Mouse (Mus musculus) heart, adult 11 months (tissue): ENCODE data around the gene Iqcf3.
A peak's percentile ranks its signal among the peaks of the same experiment; 100 is the strongest.

Experiments used
- DNase-seq: peaks from one replicate; pipeline ENCODE4 v3.0.0; 2022

Gene Iqcf3

GRCm38 (mm10) chr9:106469776-106470175 lies 91.7 kb downstream of the Iqcf3 start:
- peak; percentile 89 for DNase-seq

DNA sequence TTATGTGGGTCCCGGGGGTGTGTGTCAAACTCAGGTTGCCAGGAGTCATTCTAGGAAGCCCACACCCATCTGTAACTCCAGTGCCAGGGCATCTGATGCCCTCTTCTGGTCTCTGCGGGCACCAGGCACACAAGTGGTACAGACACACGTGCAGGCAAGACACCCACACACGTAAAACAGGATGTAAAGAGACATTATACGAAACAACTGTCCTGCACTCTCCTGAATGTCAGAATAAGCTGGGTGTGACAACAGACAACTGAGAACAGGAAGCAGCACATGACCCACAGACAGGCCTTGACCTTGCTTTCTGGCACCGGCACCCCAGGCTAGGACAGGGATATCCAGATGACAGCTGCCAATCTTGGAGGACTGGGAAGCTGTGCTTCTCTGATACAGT lies 92.1 kb downstream of the Iqcf3 start:
- DNase-seq = peak; percentile 89

DNA sequence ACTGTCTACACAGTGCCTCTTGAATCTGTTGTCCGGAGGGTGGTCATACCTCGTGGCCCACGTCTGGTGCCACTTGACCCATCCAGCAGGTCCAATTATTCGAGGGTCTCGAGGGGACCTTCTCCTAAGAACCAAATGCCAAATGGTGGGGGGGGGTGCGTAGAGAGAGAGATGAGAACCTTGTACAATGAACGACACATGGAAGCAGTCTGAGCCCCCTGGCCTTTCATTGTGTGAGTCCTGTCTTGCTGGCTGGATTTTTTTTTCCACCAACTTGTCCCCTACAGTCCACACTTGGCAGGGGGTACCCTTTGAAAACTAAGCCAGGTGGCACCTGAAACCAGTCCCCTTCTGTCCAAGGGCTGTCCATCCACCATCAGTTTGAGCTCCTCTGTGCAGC lies 93.7 kb downstream of the Iqcf3 start:
- DNase-seq = no peak

DNA sequence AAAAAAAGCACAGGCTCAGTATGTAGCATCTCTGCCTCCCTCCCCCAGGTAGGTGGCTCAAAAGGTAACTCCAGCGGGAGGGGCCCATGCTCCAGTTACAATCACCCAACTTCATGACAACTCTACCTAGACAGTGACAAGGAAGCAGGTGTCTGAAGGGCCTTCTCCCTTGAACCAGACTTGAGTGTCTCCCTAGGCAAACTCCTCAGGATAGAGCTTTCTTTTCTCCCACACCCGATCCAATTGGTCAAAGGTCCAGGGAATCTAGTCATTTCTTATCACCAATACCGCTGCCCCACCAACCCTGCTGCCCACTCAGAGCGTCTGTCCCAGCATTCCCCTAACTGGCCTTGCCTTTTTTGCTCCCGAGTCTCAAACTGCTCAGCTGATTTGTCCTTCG lies 94.7 kb downstream of the Iqcf3 start:
- DNase-seq = no peak

DNA sequence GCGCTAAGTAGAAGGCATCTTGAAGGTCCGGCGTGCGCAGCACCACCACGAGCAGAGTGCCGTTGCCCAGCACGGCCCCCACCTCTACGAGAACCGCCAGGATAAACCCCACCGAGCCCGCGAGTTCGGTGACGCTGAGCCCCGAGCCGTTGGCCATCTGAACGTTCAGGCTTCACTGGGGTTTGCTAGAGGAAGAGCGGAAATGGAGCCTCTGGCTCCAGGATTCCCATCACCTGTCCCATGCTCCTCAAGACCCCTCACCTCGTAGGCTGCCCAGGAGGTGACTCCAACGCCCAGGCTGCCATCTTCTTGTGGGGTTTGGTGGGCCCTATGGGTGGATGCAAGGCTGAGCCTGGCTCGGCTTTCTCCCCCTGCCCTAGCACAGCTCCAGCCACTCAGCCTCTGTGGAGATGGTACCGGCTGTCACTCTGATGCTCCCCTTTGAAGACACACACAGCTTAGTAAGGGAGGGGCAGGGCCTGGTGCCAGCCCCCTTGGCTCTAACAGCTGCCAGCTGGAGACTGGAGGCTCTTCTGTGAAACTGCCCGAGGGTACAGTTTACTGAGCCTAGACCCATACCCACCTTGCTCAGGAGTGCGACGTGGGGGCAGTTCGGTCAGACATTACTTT lies 95.7 kb downstream of the Iqcf3 start, which contains the start of gene Gpr62:
Gene Gpr62, minus strand, starts transcription at position 368 of the 630 bp plus-strand sequence.
- peak; percentile 90 for DNase-seq

GRCm38 (mm10) chr9:106464751-106465541 lies 96.5 kb downstream of the Iqcf3 start:
- DNase-seq = peak; percentile 97

GRCm38 (mm10) chr9:106463122-106464063 lies 98.0 kb downstream of the Iqcf3 start:
- DNase-seq = peak; percentile 92

- peak; percentile 87 for DNase-seq
Measured at GRCm38 (mm10) chr9:106462430-106462800, 99.0 kb downstream of the Iqcf3 start.

DNA sequence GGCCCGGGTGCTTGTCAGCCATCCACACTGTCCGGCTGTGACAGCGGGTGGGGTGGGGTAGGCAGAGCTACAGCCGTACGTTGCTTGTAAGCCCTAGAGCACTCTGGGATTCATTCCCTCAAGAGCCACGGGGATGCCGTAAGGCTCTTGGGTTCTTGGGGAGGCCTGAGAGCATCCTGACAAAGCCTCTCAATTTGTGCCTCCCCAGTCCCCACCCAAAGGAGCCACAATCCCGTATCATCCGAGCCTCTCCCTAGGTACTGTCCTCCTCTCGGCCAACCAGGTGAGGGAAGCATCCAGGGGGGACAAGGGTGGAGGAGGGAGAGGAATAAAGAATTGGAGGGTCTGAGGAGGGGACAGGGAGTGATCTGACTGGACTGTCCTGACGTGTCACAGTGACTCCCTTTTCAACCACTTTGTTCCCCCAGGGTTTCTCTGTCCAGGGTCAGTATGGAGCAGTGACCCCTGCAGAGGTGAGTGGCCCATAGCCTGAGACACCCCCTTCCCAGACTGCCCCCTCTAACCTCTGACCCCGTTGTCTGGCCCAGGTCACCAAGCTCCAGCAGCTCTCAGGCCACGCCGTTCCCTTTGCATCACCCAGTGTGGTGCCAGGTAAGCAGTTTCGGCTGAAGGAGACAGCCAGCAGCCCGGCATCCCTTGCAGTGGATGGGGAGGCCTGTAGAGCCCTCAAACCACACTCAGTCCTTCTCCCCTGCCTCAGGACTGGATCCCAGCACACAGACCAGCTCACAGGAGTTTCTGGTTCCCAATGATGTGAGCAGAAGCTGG lies 99.6 kb downstream of the Iqcf3 start:
- no peak for DNase-seq

DNA sequence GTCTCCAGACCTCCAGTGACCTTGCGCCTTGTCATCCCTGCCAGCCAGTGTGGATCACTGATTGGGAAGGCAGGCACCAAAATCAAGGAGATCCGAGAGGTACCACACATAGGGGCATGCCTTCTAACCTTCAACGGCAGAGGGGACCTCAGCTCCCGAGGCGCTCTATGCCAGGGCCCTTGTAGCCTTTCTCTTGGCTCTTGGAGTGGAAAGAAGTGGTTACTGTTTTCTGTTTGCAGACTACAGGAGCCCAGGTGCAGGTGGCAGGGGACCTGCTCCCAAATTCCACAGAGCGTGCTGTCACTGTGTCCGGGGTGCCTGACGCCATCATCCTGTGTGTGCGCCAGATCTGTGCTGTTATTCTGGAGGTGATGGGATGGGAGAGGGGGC lies 100.4 kb downstream of the Iqcf3 start:
- no peak for DNase-seq

- DNase-seq = no peak
Measured at GRCm38 (mm10) chr9:106460401-106461025, 100.9 kb downstream of the Iqcf3 start.

GRCm38 (mm10) chr9:106459946-106460345 lies 101.5 kb downstream of the Iqcf3 start:
- peak; percentile 90 for DNase-seq

GRCm38 (mm10) chr9:106457920-106458319 lies 103.5 kb downstream of the Iqcf3 start:
- DNase-seq = peak; percentile 97

- no peak for DNase-seq
Measured at GRCm38 (mm10) chr9:106457163-106457559, 104.3 kb downstream of the Iqcf3 start.

GRCm38 (mm10) chr9:106456325-106457162 lies 104.9 kb downstream of the Iqcf3 start:
- peak; percentile 93 for DNase-seq

GRCm38 (mm10) chr9:106454888-106455681 lies 106.3 kb downstream of the Iqcf3 start:
- peak; percentile 95 for DNase-seq

- DNase-seq = peak; percentile 95
Measured at GRCm38 (mm10) chr9:106454071-106454761, 107.2 kb downstream of the Iqcf3 start.

DNA sequence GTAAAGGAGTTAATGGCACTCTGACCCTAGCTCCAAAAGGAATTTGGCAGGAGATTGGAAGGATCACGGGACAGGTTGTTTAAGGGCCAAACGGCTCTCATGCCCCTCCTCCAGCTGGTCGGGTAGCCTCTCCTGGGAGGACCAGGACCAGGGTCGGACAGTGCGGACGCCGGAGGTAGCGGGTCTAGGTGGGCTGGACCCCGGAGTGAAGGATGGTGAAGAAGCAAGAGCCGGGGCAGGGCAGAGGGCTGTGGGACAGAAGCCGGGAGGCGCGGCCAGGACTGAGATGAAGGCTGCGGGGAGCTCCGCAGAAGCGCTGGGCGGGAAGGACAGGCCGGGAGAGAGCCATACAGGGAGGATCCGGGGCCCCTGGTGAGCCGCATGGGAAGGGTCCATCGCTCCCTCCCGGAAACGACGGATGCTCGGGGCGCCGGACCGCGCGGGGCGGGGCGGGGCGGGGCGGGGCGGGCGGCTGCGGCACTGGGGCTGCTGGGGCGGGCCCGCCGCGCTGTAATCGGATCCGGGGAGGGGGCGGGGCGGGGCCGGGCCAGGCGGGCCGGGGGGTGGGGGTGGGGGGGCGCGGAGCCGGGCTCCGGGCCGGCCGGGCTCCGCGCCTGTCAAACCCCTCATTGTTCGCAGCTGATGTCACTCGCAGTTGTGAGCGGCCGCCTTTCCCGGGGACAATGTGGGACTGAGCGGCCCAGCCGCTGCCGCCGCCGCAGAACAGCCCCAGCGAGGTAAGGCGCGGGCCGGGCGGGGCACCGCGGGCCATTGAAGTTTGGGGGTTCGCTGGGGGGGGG lies 108.0 kb downstream of the Iqcf3 start, which contains the start of gene Pcbp4:
Gene Pcbp4, plus strand, starts transcription at position 21 of the 800 bp plus-strand sequence.
- peak; percentile 98 for DNase-seq
